Mouse (Mus musculus) neural tube, embryonic 11.5 days (tissue): ENCODE results near the gene Ier5l. TPM values are rescaled to one million over a fixed set of nuclear protein-coding genes. Genes with fewer than 3 reads are reported as not detected.
A peak's percentile ranks its signal among the peaks of the same experiment; 100 is the strongest.

ENCODE experiments used
- ATAC-seq: fragments of 200-750 bp; cut with Nextera tagmentation; 2 replicates; pipeline ENCODE4 v1.8.0; 2017; ENCODE audit warnings: moderate number of reproducible peaks, mild to moderate bottlenecking, moderate TSS enrichment, moderate library complexity; ENCODE audit not compliant: insufficient read depth, low FRiP score, low TSS enrichment
- DNase-seq: peaks from one replicate; pipeline ENCODE4 v3.0.0-alpha.2; 2015; ENCODE audit warnings: low spot score
- H3K27ac ChIP-seq: fragments of 300-500 bp; sonication (generic); 2 replicates; pipeline ENCODE4 v1.5.1; 2014; ENCODE audit warnings: low read depth, mild to moderate bottlenecking, low read length
- H3K27me3 ChIP-seq: fragments of 300-500 bp; sonication (generic); 2 replicates; pipeline ENCODE4 v1.6.1; 2014; ENCODE audit warnings: mild to moderate bottlenecking, low read length, mixed read lengths; ENCODE audit not compliant: control insufficient read depth, insufficient read depth
- H3K36me3 ChIP-seq: fragments of 300-500 bp; sonication (generic); 2 replicates; pipeline ENCODE4 v1.6.1; 2014; ENCODE audit warnings: mild to moderate bottlenecking, low read length, moderate library complexity, mixed read lengths; ENCODE audit not compliant: control insufficient read depth, insufficient read depth
- H3K4me1 ChIP-seq: fragments of 300-500 bp; sonication (generic); 2 replicates; pipeline ENCODE4 v1.6.1; 2014; ENCODE audit warnings: low read length, mixed read lengths; ENCODE audit not compliant: control insufficient read depth, insufficient read depth
- H3K4me2 ChIP-seq: fragments of 300-500 bp; sonication (generic); 2 replicates; pipeline ENCODE4 v1.6.1; 2014; ENCODE audit warnings: low read depth, mild to moderate bottlenecking, moderate library complexity
- H3K4me3 ChIP-seq: fragments of 300-500 bp; sonication (generic); 2 replicates; pipeline ENCODE4 v1.5.1; 2014; ENCODE audit warnings: low read depth, low read length
- H3K9ac ChIP-seq: fragments of 300-500 bp; sonication (generic); 2 replicates; pipeline ENCODE4 v1.6.1; 2014; ENCODE audit warnings: mild to moderate bottlenecking, low read length
- H3K9me3 ChIP-seq: fragments of 300-500 bp; sonication (generic); 2 replicates; pipeline ENCODE4 v1.6.1; 2016; ENCODE audit warnings: low read length; ENCODE audit not compliant: control insufficient read depth
- WGBS: fragments of 180-500 bp; shearing (Covaris S2); extraction: QIAGEN DNeasy Blood & Tissue Kit; methylation state at CpG from one replicate; pipeline ENCODE4 v1.1.7; 2014; 5-methylcytosine and 5-hydroxymethylcytosine counted together
- polyA plus RNA-seq: library from polyadenylated mRNA; unstranded; fragments of >200 nt; fragmentation: Nextera tagmentation; extraction: Ambion mirVana; gene quantifications from 2 replicates; pipeline ENCODE4 v1.2.1, GENCODE M21; 2014

Ier5l gene
- polyA plus RNA-seq, 1 experiment from 2014 or later, result 10.5 TPM

DNA sequence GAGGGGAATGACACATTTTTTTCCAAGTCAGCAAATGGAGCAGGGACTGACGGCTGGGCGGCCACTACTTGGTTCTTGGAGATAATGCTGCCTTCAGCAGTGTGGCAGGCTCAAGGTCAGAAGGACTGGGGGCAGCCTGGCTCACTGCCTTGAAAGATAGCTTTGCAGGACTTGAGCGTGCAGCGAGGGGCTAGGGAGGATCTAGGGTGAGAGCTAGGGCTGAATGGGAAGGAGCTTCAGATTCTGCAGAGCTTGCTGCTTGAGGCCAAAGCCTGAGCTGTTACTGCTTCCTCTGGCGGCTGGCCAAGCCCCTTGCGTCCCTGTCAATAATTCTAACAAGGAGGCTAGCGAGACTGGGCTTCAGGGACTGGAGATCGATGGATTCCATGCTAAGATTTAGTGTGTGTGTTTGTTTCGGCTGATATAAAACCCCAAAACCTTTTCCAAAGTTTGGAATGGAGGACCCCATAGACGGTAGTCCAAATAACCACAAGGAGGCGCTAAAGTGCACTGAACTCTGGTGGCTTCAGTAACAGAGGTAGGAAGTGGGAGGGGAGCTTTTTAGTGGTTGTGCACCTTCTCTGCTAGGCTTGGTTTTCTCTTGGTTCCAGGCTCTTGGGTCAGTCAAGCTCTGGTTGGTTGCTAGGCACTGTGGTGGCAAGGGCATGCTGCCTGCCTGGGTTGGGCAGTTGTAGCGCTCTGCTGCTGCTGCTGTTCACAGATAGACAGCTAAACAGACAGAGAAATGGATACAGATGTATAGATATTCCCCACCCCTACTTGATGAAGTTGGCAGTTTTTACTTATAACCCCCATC, 33.1 kb downstream of the Ier5l start:
- ATAC-seq, result 0 out of 2 replicates have a peak, but pooled peaks have one; percentile 15
- H3K4me3 ChIP-seq, result no peak overlapping the region
- peaks cover 17% of the 10 kb centered on the region for H3K36me3 ChIP-seq
- peaks cover 52% of the 10 kb centered on the region for H3K4me1 ChIP-seq
- H3K27me3 ChIP-seq, result no peaks in the 10 kb centered on the region
- H3K4me2 ChIP-seq, result peak overlapping the region; percentile 27
- peak; percentile 73 for DNase-seq
- H3K27ac ChIP-seq, result peak overlapping the region; percentile 99
- H3K9ac ChIP-seq, result peak overlapping the region; percentile 35; the same call in 1 of the 2 replicates
- H3K9me3 ChIP-seq, result no peaks in the 10 kb centered on the region
- WGBS, result 17% methylated on average over 12 of the region's 12 CpGs

GRCm38 (mm10) chr2:30440211-30440700, 33.8 kb downstream of the Ier5l start:
- ATAC-seq (no peak), DNase-seq (no peak)
- 0 out of 2 replicates have a peak overlapping the region, but pooled peaks have one; percentile 35 for H3K9ac ChIP-seq
- H3K27me3 ChIP-seq, result no peaks in the 10 kb centered on the region
- H3K36me3 ChIP-seq, result peaks cover 19% of the 10 kb centered on the region
- no peaks in the 10 kb centered on the region for H3K9me3 ChIP-seq
- 80% methylated on average over 3 of the region's 3 CpGs for WGBS
- H3K4me2 ChIP-seq, result no peak overlapping the region
- H3K4me1 ChIP-seq, result peaks cover 45% of the 10 kb centered on the region
- H3K4me3 ChIP-seq, result no peak overlapping the region
- H3K27ac ChIP-seq, result peak overlapping the region; percentile 99

- Histone ChIP-seq H3K36me3 (peaks cover 20% of the 10 kb centered on the region), H3K4me1 (peaks cover 40% of the 10 kb centered on the region), H3K9me3 (no peaks in the 10 kb centered on the region), H3K4me2 (no peak overlapping the region), H3K27ac (no peak overlapping the region), H3K9ac (no peak overlapping the region), H3K4me3 (no peak overlapping the region), H3K27me3 (no peaks in the 10 kb centered on the region)
- ATAC-seq (no peak), DNase-seq (no peak)
- 93% methylated on average over 6 of the region's 6 CpGs for WGBS
These were observed 34.4 kb downstream of the Ier5l start for GRCm38 (mm10) chr2:30439631-30440030.

DNA sequence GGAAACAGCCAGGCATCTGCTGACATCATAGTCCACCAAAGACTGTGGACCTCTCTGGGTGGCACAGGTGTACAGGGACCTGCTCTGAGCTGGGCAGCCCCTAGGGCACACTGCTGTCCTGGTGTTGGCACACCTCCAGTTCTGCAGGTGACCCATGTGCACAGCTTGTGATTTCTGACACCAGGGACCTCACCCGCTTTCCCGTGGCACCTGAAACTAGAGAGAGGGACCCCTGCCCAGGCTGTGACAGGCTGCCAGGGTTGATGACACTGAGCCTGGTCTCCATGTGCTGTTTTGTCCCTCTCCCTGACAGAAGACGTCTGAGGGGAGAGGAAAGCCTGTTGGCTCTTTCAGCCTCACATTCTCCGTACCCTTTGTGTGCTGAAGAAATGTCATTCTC, 36.2 kb downstream of the Ier5l start:
- Histone ChIP-seq H3K9ac (no peak overlapping the region), H3K9me3 (no peaks in the 10 kb centered on the region), H3K27me3 (no peaks in the 10 kb centered on the region), H3K36me3 (peaks cover 23% of the 10 kb centered on the region), H3K4me3 (no peak overlapping the region), H3K27ac (no peak overlapping the region), H3K4me1 (peaks cover 23% of the 10 kb centered on the region), H3K4me2 (no peak overlapping the region)
- 91% methylated on average over 4 of the region's 4 CpGs for WGBS
- ATAC-seq, result no peak
- DNase-seq, result no peak

DNA sequence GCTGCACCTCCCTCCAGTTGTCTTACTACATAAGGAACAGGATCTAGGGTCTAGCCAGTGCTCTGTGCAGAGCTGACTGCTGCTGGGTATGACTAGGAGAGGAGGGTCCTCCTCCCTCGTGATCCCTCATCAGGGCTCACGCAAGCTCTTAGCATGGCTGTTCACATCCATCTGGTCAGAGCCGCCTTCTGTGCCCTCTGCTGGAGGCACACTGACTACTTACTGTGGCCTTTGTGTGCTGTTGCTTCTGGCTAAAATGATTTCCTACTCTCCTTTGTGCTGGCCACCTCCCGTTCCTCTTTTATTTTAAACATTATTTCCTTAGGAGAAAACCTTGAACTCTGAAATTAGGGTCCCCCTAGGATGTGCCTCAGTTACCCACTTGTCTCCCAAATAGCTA, 37.2 kb downstream of the Ier5l start:
- ATAC-seq (no peak), DNase-seq (no peak)
- Histone ChIP-seq H3K9me3 (no peaks in the 10 kb centered on the region), H3K4me1 (peaks cover 13% of the 10 kb centered on the region), H3K9ac (no peak overlapping the region), H3K36me3 (peaks cover 23% of the 10 kb centered on the region), H3K27ac (no peak overlapping the region), H3K4me2 (no peak overlapping the region), H3K27me3 (no peaks in the 10 kb centered on the region), H3K4me3 (no peak overlapping the region)
- WGBS, result 88% methylated on average over 4 of the region's 4 CpGs

DNA sequence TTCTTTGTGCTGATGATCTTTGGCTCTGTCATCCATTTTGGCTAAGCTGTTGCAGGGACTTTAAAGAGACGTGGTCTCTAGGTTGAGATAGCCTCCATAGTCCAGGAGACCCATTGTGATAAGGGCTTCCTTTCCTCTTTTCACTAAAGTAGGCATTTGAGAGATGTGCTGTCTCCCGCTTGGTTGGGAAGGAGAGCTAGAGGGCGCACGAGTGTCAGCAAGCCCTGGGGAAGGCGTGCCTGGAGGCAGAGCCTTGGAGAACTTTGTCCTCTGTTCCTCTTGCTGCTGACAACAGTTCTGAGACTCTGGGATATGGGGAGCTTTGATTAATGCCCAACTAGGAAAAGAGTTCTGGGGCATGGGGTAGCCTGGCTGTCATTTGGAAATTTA, 37.9 kb downstream of the Ier5l start:
- no peak overlapping the region for H3K4me2 ChIP-seq
- ATAC-seq (no peak), DNase-seq (no peak)
- H3K27me3 ChIP-seq, result no peaks in the 10 kb centered on the region
- H3K27ac ChIP-seq, result no peak overlapping the region
- no peak overlapping the region for H3K9ac ChIP-seq
- H3K36me3 ChIP-seq, result peaks cover 23% of the 10 kb centered on the region
- no peaks in the 10 kb centered on the region for H3K9me3 ChIP-seq
- H3K4me3 ChIP-seq, result no peak overlapping the region
- 87% methylated on average over 5 of the region's 5 CpGs for WGBS
- peaks cover 8% of the 10 kb centered on the region for H3K4me1 ChIP-seq

DNA sequence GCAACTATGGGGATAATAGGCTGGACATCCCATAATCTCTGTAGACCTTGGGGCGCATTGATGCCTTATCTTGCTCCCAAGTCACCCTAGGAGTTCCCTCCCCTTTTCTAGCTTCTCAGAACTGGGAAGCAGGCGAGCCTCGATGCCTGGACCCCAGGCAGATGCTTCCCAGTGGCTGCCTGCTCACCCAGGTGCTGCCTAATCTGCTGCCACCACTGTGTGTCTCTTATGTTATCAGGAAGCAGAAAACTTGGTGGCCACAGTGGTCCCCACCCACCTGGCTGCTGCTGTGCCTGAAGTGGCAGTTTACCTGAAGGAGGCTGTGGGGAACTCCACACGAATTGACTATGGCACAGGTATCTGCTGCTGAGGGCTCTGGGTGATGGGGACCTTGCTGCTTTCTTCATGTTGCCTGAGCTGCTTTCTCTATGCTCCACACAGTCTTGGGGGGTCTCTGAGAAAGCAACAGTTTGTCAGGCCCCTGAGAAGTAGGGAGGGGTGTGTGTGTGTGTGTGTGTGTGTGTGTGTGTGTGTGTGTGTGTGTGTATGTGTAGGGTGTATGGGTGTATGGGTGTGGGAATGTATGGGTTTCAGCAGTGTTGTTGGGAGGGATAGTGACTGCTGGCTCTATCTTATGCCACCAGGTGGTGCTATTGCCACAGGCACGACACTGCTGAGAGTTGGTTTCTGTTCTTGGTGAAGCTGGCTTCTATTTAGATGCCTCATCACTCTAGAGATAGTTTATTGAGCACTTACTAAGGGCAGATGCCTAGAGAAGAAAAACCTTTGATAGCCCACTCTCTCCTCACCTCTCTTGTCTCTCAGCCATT, 38.5 kb downstream of the Ier5l start:
- 49% methylated on average over 5 of the region's 5 CpGs for WGBS
- Histone ChIP-seq H3K9ac (no peak overlapping the region), H3K27ac (no peak overlapping the region), H3K9me3 (no peaks in the 10 kb centered on the region), H3K4me1 (peaks cover 2% of the 10 kb centered on the region), H3K4me2 (no peak overlapping the region), H3K36me3 (peaks cover 27% of the 10 kb centered on the region), H3K27me3 (no peaks in the 10 kb centered on the region), H3K4me3 (no peak overlapping the region)
- DNase-seq (peak; percentile 81), ATAC-seq (peak; percentile 35; the same call in 1 of the 2 replicates)

GRCm38 (mm10) chr2:30429156-30429555, 44.9 kb downstream of the Ier5l start:
- no peaks in the 10 kb centered on the region for H3K4me1 ChIP-seq
- peaks cover 15% of the 10 kb centered on the region for H3K36me3 ChIP-seq
- H3K27me3 ChIP-seq, result no peaks in the 10 kb centered on the region
- H3K27ac ChIP-seq, result no peak overlapping the region
- no peak overlapping the region for H3K4me2 ChIP-seq
- no peak overlapping the region for H3K9ac ChIP-seq
- DNase-seq (no peak), ATAC-seq (no peak)
- H3K9me3 ChIP-seq, result no peaks in the 10 kb centered on the region
- no peak overlapping the region for H3K4me3 ChIP-seq
